Mouse (Mus musculus) 416B (cell line): ENCODE measurements around the gene Ltbp2.
A peak's percentile ranks its signal among the peaks of the same experiment; 100 is the strongest.

Experiments used
- DNase-seq: peaks from one replicate; pipeline ENCODE4 v3.0.0; 2011; ENCODE audit warnings: low read depth

The Ltbp2 gene

DNA sequence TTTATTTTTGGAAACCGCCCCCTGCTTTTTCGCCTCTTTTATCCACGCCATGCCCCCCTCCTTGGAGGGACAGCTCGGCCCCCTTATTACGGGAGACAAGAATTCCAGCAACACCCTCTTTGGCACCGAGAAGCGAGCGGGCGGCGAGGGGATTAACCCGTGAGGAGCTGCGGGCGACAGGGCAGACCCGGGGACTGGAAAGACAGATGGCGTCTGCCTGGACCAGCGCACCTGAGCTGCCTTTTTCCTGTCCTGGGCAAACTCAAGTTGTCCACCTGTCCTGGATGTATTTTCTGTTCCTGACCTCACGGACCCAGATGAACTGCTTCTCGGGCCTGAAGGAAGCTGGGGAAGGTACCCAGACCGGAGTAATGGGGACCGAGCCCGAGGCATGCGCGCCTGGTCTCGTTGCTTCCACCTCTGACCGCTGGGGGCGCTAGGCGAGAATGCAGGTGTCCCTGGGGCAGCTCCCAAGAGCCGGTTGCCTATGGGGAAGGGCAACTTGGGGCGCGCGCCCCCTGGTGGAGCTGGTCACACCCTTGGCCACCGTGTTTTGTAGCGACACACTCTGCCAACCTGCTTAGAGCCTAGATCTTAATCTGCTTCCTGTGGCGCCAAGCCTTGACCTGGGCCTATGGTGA is at the start of gene Ltbp2:
Gene Ltbp2 (minus strand): TSS at position 52 of the 641 bp plus-strand sequence.
- peak; percentile 50 for DNase-seq

DNA sequence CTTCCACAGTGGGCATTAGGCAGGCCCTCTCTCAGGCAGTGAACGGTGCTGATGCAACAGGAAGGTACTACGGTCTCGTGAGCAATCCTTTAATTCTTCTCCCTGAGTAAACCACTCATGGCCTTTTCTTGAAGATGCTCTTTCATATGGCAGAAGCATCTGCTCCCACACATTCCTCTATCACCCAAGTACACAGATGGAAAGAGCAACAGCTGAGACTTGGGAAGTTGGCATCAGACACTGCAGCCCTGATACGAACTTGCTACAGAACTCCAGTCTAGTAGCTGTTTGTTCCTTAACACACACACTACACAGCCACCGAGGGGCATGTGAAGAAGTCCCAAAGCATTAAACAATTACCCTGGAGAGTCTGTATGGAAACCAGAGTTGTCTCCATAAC is 48.0 kb upstream of the Ltbp2 start:
- no peak for DNase-seq

DNA sequence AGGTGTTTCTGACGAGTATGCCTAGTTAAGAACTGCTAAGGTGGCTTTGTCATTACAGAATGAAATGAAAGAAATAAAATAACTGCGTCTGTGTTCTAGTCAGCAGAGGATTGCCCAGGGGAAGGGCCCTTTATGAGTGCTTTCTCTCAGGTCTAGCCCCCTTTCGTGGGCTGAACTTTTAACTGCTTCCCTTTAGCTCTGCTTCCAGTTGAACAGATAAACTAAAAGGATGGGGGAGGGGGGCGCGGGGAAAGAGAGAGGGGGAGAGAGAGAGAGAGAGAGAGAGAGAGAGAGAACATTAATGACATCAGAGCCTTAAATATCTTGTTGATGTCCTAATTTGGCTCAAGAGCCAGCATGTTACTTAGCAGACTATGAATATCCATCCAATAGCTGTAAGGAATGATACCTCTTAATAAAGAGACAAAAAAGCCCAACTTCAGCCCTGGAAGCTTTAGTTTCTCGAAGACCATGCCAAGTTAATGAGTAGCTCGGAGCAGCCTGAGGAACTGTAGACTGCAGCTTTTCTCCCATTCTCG is 45.6 kb upstream of the Ltbp2 start:
- DNase-seq, result no peak

DNA sequence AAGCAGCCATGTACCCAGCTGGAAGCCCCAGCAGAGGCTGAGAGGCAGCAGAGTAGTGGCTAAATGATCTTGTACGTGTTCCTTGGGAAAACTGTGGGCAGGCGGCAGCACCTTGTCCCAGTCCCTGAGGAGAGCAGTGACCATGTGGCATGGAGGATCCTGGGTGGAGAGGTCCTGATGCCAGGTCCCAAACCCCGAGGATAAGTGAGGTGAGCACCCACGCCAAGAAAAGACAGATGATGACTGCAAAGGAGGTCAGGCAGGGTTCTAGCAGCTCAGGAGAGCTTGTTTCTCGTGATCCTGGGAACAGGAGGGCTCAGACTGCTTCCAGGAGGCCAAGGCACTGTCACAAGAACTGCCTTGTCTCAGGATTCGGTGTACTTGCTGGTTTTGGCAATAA is 42.5 kb upstream of the Ltbp2 start:
- DNase-seq, result no peak

- DNase-seq, result no peak
These were observed 41.5 kb upstream of the Ltbp2 start for GRCm38 (mm10) chr12:84917799-84918198.

DNA sequence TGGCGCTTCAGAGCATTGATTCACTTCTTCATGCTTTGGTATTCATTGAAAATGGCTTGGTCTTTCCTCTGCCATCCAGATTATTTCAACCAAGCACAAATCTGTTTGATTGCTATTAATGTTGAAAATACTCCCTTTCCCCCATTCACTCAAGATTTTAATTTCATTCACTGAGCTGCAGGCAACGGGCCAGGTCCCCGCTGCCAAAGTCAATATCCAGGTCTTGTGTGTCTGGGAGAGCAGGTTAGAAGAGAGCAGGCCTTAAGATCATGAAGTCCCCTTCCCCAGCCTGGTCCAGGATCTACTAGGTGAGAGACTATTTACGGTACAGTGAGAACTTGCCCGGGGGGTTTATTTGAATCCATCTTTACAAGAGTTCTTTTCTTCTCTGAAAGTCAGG is 38.6 kb upstream of the Ltbp2 start:
- no peak for DNase-seq

DNA sequence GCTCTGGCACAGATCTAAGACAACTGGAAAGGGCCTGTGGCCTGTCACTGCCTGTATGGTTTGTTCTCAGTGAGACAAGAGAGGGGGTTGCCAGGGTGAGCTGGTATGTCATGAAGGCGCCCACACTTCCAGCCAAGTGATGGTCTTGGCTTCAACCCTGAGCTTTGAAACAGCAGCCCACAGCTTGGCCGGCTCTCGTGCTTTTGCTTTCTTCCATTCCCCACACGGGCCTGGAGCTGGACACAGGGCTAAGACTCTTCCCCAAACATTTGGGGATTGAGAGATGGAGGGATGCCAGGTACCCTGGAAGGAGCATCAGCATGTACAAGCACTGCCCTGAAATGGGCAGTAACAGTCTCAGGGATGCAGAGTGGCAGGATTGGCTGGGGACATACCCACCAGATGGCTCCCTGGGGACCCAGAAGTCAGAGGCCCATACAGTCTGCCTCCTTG is 36.3 kb upstream of the Ltbp2 start:
- no peak for DNase-seq

- no peak for DNase-seq
These were observed 35.3 kb upstream of the Ltbp2 start for GRCm38 (mm10) chr12:84911640-84912039.

- DNase-seq, result no peak
These were observed 33.7 kb upstream of the Ltbp2 start for GRCm38 (mm10) chr12:84910066-84910465.

DNA sequence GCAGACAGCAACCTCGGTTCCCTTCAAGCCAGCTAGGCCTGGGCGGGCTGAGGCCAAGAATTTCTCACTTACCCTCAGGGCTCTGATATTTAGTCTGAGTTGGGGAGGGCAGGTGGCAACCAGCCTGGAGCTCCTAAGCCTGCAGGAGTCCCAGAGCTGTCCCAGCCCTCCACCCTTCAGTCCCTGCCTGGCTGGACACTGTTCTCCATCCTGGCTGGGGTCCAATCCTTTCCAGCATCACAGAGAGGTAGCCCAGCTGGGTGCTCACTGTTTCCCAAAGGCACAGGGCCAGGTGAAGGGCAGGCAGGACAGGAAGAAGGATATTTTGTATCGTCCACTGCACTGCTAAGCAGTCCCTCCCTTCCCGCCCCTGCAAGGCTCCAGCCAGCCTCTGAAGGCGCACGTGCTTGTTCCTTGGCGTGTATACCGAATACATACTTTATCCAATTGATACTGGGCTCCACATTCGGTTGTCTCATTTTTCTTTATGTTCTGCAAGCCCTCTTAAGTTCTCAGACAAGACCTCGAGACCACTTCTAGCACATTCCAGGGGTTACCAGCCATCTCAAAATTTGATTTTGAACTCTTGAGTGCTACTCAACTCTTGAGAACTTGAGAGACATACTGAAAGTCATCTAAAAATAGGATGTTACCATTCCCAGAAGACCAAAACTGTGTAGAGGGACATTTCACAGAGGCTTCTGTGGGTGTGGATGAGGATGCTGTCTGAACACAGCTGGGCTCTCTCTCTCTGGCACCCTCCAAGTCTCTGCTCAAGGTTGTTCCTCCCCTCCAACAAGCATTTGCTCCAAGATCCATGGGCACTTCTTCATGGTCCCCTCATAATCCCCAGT is 31.5 kb upstream of the Ltbp2 start:
- DNase-seq, result no peak

DNA sequence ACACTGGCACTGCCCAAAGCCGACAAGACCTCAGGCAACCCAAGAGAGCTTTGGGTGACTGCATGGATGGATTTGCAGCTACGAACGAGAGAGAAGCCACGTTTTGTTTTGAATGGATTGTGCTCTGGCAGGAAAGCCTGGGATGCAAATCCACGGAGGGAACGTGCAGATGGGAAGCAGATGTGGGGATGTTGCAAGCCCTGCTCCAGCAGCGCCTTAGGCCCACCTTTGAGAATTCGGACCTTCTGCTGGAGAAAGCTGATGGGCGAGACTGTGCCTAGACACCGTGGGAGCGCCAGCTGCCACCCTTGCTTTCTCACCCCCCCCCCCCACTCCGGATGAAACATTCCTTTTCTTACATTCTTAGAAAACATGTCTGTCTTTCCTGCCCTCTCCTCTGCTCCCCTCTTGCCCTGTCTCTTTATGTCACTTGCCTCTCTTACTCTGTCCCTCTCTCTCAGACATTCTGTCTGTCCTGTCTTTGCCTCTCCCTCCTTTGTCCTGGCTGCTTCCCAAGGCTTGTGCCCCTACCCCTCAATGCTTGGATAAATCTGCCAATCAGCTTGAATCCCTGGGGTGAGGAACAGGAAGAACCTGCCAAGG is 30.8 kb upstream of the Ltbp2 start:
- DNase-seq, result no peak

- DNase-seq, result no peak
These were observed 28.1 kb upstream of the Ltbp2 start for GRCm38 (mm10) chr12:84904399-84904798.

GRCm38 (mm10) chr12:84900317-84900716 is 24.0 kb upstream of the Ltbp2 start:
- DNase-seq, result no peak

DNA sequence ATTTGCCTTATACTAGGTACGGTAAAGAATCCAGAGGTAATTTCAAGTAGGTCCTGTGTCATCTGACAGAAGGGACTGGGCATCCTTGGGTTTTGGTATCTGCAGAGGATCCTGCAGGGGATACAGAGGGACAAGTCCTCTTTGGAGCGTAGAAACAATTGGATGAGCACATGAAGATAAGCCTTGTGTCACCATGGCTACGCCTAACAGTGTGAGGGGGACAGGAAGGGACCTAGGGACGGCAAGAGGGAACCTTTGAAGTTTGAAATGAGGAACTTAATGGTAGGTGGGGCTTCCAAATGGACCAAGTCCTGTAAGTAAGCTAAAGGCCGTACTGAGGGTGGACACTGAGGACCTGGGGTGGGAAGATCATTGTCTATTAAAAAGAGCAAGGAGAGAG is 21.0 kb upstream of the Ltbp2 start:
- no peak for DNase-seq

DNA sequence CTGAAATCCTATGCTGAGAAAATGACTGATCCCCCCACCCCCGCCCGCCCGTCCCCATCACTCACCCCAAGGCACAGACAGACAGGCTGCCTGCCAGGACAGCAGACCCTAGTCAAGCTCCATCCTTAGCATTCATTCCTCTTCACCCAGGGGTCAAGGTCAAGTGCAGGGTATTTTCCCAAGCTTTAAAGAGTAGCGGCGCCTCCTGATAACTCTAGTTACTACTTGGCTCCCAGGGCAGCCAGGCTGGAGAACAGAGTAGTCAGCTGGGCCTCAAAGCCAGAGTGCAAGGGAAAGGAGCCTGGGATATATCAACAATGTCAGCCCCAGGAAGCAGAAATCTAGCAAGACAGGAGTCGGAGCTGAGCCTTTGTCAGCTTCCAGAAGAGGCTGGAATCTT is 19.9 kb upstream of the Ltbp2 start:
- DNase-seq, result no peak

GRCm38 (mm10) chr12:84893648-84894628 is 17.6 kb upstream of the Ltbp2 start:
- DNase-seq, result no peak

DNA sequence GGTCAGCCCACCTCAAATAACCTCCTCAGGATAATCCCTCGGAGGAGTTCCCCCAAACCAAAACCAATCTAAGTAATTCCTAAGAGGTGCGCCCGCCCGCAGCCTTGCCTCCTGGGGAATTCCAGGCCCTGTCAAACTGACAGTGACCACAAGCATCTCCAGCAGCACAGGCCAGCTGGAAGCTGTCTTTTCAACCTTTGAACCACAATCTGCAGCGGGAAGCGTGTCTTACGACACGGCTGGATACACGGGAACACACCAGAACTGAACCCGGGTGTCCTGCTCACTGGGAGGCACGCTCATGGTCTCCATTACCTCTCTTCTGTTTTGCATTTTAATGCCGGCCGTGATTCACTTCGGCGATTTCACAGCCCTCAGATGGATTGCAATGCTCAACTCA is 14.0 kb upstream of the Ltbp2 start:
- DNase-seq, result no peak

DNA sequence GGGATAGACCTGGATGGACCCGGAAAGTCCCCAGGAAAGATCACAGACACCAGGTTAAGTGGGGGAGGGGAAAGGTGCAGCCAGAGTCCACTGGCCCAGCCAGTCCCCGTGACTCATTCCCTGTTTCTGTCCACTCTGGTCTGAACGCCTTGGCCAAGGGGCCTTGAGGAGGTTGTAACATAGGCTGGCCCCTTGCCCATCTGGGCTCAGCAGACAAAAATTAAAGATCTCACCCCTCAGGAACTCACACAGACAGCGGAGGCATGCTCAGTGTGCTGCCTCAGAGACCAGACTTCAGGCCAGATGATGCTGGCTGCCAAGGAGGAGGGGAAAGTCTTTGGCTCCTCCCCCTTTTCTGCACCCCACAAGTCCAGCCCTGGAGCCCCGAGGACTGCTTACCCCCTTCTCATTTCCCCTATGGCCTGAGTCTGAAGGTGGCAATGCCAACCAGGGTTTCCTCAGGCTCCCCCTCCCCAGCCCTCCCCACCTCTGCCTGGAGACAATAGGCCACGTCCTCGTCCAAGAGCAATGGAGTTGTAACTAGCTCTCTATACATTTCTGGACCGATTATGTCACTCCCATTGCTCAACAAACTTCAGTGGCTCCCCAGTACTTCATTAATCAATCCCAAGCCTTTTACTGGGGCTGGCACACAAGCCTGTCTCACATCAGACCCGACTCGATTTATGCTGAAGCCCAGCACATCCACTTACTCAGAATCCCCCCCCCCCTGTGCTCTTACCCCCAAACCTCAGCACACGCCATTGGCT is 9.0 kb upstream of the Ltbp2 start:
- no peak for DNase-seq

DNA sequence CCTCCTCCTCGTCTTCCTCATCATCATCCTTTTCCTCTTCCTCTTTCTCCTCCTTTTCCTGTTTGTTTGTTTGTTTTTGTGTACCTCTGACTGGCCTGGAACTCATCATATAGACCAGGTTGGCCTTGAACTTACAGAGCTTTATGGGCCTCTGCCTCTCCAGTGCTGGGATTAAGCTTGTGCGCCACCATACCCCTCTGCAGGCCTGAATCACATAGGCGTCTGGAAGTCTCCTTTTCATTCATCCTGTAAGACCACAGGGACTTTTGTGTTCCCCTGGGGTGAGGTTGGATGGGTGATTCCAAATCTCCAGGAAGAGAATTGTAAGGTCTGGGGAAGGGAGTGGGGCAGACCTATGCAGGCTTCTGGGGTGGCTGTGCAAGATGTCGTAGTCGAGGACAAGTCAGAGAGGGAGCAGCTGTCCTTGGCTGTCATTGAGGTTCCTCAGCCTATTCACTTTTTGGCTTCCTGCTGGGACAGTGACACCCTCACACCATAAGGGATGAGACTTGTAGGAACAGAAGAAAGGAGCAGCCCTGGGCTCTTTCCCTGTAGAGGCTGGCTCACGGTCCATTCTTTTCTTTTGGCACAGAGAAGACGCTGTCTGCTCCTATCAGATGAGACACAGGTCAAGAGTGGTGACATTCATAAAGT is 8.2 kb upstream of the Ltbp2 start:
- peak; percentile 19 for DNase-seq

GRCm38 (mm10) chr12:84882796-84883195 is 6.5 kb upstream of the Ltbp2 start:
- no peak for DNase-seq
